Mouse (Mus musculus) kidney, adult 2 months (tissue): ENCODE data around the gene E130114P18Rik.

Source experiments
- CTCF ChIP-seq: fragments of 200-500 bp; conservative IDR thresholded peaks from 2 replicates; pipeline ENCODE4 v1.5.1; 2011; ENCODE audit warnings: low read depth, mild to moderate bottlenecking, control low read depth, low read length, moderate library complexity, mixed read lengths; ENCODE audit not compliant: insufficient read depth, insufficient read length
- POLR2A ChIP-seq: fragments of 200-500 bp; IDR thresholded peaks from one replicate; pipeline ENCODE4 v1.6.1; 2011; ENCODE audit warnings: low read depth, low read length, control low read depth

GRCm38 (mm10) chr4:97804638-97805037, 26.8 kb upstream of the E130114P18Rik start:
- TF ChIP-seq CTCF (no peak), POLR2A (no peak)
